ENCODE assay signal across 8 mouse cellular contexts in the genomic region with DNA sequence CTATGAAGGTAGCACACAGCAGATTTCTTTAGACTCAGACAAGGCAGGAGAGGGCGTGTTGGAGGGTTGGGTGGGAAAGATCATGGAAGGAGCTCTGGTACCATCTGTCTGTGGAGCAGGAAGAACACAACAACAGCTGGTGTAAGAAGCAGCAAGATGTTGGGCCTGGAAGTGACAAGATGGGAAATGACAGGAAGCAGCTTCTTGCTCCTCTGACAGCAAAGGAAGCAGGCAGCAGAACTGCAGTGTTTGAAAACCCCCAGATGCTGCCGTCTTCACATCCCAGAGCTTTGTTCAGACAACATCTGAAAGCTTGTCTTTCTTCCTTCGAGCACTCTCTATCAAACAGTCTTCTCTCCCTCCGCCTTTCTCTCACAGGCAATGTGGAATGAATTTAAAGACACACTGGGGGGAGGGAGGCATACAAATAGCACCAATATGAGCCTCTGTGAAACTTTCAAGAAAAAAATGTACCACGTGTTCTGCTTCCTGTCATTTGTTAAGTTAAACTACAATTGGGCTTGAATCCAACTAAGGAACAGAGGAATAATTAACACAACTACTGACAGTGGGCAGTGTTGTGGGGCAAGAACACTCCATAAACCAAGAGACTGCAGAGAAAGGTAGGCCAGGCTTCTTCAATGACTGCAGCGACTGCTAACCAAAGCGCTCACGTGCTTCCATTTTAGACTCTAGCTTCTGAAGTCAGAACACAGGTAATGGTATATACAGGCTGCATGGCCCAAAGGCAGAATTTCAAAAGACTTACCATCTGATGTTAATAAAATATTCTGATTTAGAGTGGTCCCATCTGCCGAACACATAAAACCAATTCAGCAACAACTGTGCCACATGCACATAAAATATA.
A peak's percentile ranks its signal among the peaks of the same experiment; 100 is the strongest.
DNase-seq lines count a peak whose midpoint lies in the region; ATAC-seq and TF ChIP-seq lines count a peak whose summit lies in the region.

No protein-coding gene starts in this region.

- peak overlapping the region; percentile 63 for H3K27ac ChIP-seq in embryonic facial prominence, embryonic 15.5 days (replicated peaks)
- H3K27ac ChIP-seq in hindbrain, embryonic 11.5 days (ENCODE audit: low read depth, low read length), result no peak overlapping the region
- H3K27ac ChIP-seq in midbrain, postnatal 0 days (ENCODE audit: low read depth, low read length), result no peak overlapping the region

- H3K27me3 ChIP-seq in embryonic facial prominence, embryonic 15.5 days, result no peaks in the 10 kb centered on the region
- H3K27me3 ChIP-seq in hindbrain, embryonic 11.5 days (ENCODE audit: control insufficient read depth, insufficient read depth, low read length), result no peaks in the 10 kb centered on the region
- H3K27me3 ChIP-seq in midbrain, postnatal 0 days (ENCODE audit: insufficient read depth, low read length), result no peaks in the 10 kb centered on the region

- DNase-seq in cerebellum, postnatal 10 days, result peak; percentile 69 to 70
- no peak for DNase-seq in cerebellum, adult 11-12 months
- DNase-seq in hindbrain, embryonic 11.5 days (ENCODE audit: low spot score), result peak; percentile 18
- DNase-seq in left cerebral cortex, adult 18-20 months (ENCODE audit: low spot score in 2 of 2), result peak; percentile 49 to 59
- DNase-seq in midbrain, postnatal 0 days (ENCODE audit: low spot score), result peak; percentile 80
- no peak for DNase-seq in T-cell, adult 2 months (ENCODE audit: low spot score)
- DNase-seq in urinary bladder, postnatal 10 days (ENCODE audit: low spot score), result no peak

- H3K4me1 ChIP-seq in embryonic facial prominence, embryonic 15.5 days, result peaks cover 15% of the 10 kb centered on the region
- H3K4me1 ChIP-seq in hindbrain, embryonic 11.5 days (replicated peaks; ENCODE audit: control insufficient read depth, insufficient read depth, low read length), result peaks cover 3% of the 10 kb centered on the region; the same call in 1 of the 2 replicates
- no peaks in the 10 kb centered on the region for H3K4me1 ChIP-seq in midbrain, postnatal 0 days (ENCODE audit: insufficient read depth, low read length)

- 18% methylated on average over 9 of the region's 9 CpGs for WGBS in embryonic facial prominence, embryonic 15.5 days
- 53% methylated on average over 9 of the region's 9 CpGs for WGBS in hindbrain, embryonic 11.5 days
- WGBS in midbrain, postnatal 0 days, result 39% methylated on average over 9 of the region's 9 CpGs

- H3K9me3 ChIP-seq in embryonic facial prominence, embryonic 15.5 days (replicated peaks), result no peaks in the 10 kb centered on the region
- H3K9me3 ChIP-seq in hindbrain, embryonic 11.5 days (ENCODE audit: control insufficient read depth, low read length), result no peaks in the 10 kb centered on the region
- H3K9me3 ChIP-seq in midbrain, postnatal 0 days (ENCODE audit: low read length), result no peaks in the 10 kb centered on the region

- no peak overlapping the region for H3K4me3 ChIP-seq in embryonic facial prominence, embryonic 15.5 days (replicated peaks)
- H3K4me3 ChIP-seq in hindbrain, embryonic 11.5 days (ENCODE audit: low read depth, low read length), result no peak overlapping the region
- H3K4me3 ChIP-seq in midbrain, postnatal 0 days (ENCODE audit: low read depth, low read length), result no peak overlapping the region

- ATAC-seq in embryonic facial prominence, embryonic 15.5 days (ENCODE audit: insufficient number of reproducible peaks, low FRiP score, low TSS enrichment, low read depth), result peak; percentile 54; the same call in 1 of the 2 replicates
- no peak for ATAC-seq in hindbrain, embryonic 11.5 days (ENCODE audit: low FRiP score)
- ATAC-seq in midbrain, postnatal 0 days (ENCODE audit: low FRiP score), result no peak

- H3K36me3 ChIP-seq in embryonic facial prominence, embryonic 15.5 days, result no peaks in the 10 kb centered on the region
- no peaks in the 10 kb centered on the region for H3K36me3 ChIP-seq in hindbrain, embryonic 11.5 days (ENCODE audit: control insufficient read depth, insufficient read depth, low read length)
- H3K36me3 ChIP-seq in midbrain, postnatal 0 days (ENCODE audit: insufficient read depth, low read length), result no peaks in the 10 kb centered on the region

- 0 out of 2 replicates have a peak overlapping the region, but pooled peaks have one; percentile 1 for H3K4me2 ChIP-seq in embryonic facial prominence, embryonic 15.5 days (replicated peaks)
- H3K4me2 ChIP-seq in hindbrain, embryonic 11.5 days (replicated peaks; ENCODE audit: low read depth, low read length), result no peak overlapping the region
- no peak overlapping the region for H3K4me2 ChIP-seq in midbrain, postnatal 0 days (ENCODE audit: low read depth, low read length, poor library complexity, severe bottlenecking)

- no peak overlapping the region for H3K9ac ChIP-seq in embryonic facial prominence, embryonic 15.5 days
- no peak overlapping the region for H3K9ac ChIP-seq in hindbrain, embryonic 11.5 days (ENCODE audit: low read depth, low read length)
- H3K9ac ChIP-seq in midbrain, postnatal 0 days (replicated peaks; ENCODE audit: low read length, poor library complexity, severe bottlenecking), result no peak overlapping the region

- no peak; the same call in 1 of the 2 replicates for TF ChIP-seq CTCF in midbrain, postnatal 0 days (IDR thresholded peaks at IDR 0.05)

Comparison
In these comparisons a context has a peak if more than half of its experiments do, and no peak if none do; other contexts are left out.
1. DNase-seq: peak in cerebellum, postnatal 10 days (2 of 2), hindbrain, embryonic 11.5 days (single experiment), left cerebral cortex, adult 18-20 months (2 of 2) and midbrain, postnatal 0 days (single experiment); none in cerebellum, adult 11-12 months (single experiment), T-cell, adult 2 months (single experiment) and urinary bladder, postnatal 10 days (single experiment).